Mouse (Mus musculus): ENCODE measurements around the gene Troap.

DNA sequence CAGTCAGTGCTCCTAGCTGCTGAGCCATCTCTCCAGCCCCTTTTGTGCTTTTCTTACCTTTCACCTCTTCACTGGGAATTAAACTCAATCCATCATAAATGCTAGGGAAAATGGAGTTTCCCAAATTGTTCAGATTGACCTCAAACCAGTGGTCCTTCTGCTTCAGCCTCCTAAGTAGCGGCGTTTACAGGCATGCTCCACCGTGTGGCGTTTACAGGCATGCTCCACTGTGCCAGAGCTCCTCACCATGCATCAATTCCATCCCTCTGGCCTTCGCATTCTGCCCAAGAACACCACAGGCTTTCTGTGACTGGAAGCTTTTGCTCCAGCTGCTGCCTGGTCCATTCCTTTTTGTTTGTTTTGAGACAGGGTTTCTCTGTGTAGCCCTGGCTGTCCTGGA lies 47.3 kb upstream of the Troap start:
- TF ChIP-seq CTCF (IDR thresholded peaks at IDR 0.05; ENCODE audit: low read depth, low read length) (no peak), GATA1 (IDR thresholded peaks at IDR 0.05; ENCODE audit: borderline replicate concordance, low read length) (no peak), POLR2AphosphoS5 (IDR thresholded peaks at IDR 0.05; ENCODE audit: insufficient replicate concordance, low read depth, low read length) (no peak)
